Comparison of ENCODE assay signal across 14 mouse cellular contexts in genomic region chr3:75895075-75895474, GRCm38 (mm10).
"Had no signal": no experiment of that assay in that cellular context is flagged by ENCODE, and none has a peak within 500 bp of the region (broad histone marks: within the 10 kb centered on the region; RNA-seq: fewer than 3 reads in every experiment).

No protein-coding gene starts in this region.

- ATAC-seq: midbrain, embryonic 15.5 days had no signal

- H3K9ac ChIP-seq: lung, embryonic 14.5 days; midbrain, embryonic 12.5 days; midbrain, embryonic 15.5 days; neural tube, embryonic 12.5 days; stomach, embryonic 15.5 days had no signal

- H3K27ac ChIP-seq: midbrain, embryonic 10.5 days; midbrain, embryonic 12.5 days; midbrain, embryonic 15.5 days; neural tube, embryonic 12.5 days; stomach, embryonic 15.5 days; stomach, postnatal 0 days had no signal

- H3K4me3 ChIP-seq: midbrain, embryonic 10.5 days; midbrain, embryonic 12.5 days; midbrain, embryonic 15.5 days; neural tube, embryonic 12.5 days; stomach, embryonic 15.5 days had no signal

- DNase-seq: lung, adult 18-20 months; lung, embryonic 14.5 days; lung, postnatal 10 days; lung, postnatal 4 days; right cerebral cortex, postnatal 14 days; thymus, adult 18-20 months; thymus, postnatal 14 days; thymus, postnatal 36 days had no signal

- H3K36me3 ChIP-seq: midbrain, embryonic 15.5 days had no signal

- H3K9me3 ChIP-seq: midbrain, embryonic 10.5 days; midbrain, embryonic 12.5 days; midbrain, embryonic 15.5 days; neural tube, embryonic 12.5 days; stomach, embryonic 15.5 days had no signal

- H3K27me3 ChIP-seq: midbrain, embryonic 12.5 days; midbrain, embryonic 15.5 days; neural tube, embryonic 12.5 days; stomach, embryonic 15.5 days had no signal

- H3K4me1 ChIP-seq: midbrain, embryonic 10.5 days; midbrain, embryonic 12.5 days; midbrain, embryonic 15.5 days; neural tube, embryonic 12.5 days; stomach, embryonic 15.5 days had no signal

- H3K4me2 ChIP-seq: lung, embryonic 14.5 days; midbrain, embryonic 12.5 days; midbrain, embryonic 15.5 days; neural tube, embryonic 12.5 days; stomach, embryonic 15.5 days had no signal
